Mouse (Mus musculus): Measurements from ENCODE around the gene Iqschfp.

DNA sequence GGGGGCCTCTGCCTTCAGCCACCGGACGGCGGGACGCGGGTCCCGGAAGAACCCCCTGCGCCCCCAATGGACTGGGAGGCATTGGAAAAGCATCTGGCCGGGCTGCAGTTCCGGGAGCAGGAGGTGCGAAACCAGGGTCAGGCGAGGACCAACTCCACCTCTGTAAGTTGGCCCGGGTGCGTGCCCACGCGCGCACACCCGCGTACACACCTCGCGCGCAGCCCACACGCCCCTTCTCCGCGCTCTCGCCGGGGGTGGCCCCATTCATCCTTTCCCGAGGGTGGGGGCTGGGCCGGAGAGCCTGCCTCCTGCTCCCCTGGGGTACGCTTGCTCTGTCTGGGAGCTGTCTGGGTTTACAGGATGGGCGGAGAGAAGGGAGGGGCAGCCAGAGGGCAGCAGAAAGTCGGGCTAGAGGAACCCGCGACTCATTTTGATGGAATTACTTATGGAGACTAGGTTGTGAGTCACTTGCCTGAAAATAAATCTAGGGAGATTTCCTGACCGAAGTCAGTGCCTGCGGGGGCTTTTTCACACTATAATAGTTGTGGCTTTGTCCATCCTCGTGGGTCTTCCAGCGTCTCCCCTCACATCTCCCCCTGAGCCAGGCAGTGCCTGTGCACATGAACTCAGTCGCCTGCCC is 603.2 kb downstream of the Iqschfp start:
- TF ChIP-seq CTCF (IDR thresholded peaks at IDR 0.05): peak; percentile 43
- no peak for TF ChIP-seq EP300 (IDR thresholded peaks at IDR 0.05)

All from lung, postnatal 0 days (tissue).